19 mouse cellular contexts compared by ENCODE assay signal in the genomic region with DNA sequence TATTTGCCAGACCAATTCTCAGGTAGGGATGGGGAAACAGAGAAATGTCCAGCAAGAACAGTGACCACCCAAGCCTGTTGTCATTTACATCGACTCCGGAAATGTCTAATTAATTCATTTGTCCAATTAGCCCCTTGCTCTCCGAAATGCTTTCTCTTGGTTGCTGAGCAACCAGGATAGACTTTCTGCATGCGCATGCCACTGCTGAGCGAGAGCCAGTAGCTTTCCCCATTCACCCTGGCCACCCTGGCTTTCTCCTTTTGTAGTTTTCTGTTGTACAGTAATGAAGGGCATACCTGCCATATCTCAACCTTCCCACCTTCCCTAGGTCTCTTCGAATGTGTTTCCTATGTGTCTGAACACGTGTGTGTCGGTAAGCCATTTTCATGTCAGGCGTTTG. TPM values are rescaled to one million over a fixed set of nuclear protein-coding genes. Genes with fewer than 3 reads are reported as not detected.
A peak's percentile ranks its signal among the peaks of the same experiment; 100 is the strongest.
DNase-seq lines count a peak whose midpoint lies in the region; ATAC-seq lines count a peak whose summit lies in the region.
"Had no signal": no experiment of that assay in that cellular context is flagged by ENCODE, and none has a peak within 500 bp of the region (broad histone marks: within the 10 kb centered on the region; RNA-seq: fewer than 3 reads in every experiment).

No protein-coding gene starts in this region.

- H3K27me3 ChIP-seq in hindbrain, embryonic 14.5 days (ENCODE audit: control insufficient read depth, insufficient read depth, low read length): 0 out of 2 replicates have a peak, but pooled peaks cover 6% of the 10 kb centered on the region
- H3K27me3 ChIP-seq: kidney, embryonic 15.5 days had no signal

- H3K9ac ChIP-seq in hindbrain, embryonic 14.5 days: no peak overlapping the region
- H3K9ac ChIP-seq: kidney, embryonic 15.5 days; liver, postnatal 0 days had no signal

- H3K4me1 ChIP-seq in hindbrain, embryonic 14.5 days (replicated peaks; ENCODE audit: control insufficient read depth, insufficient read depth, low read length): peaks cover 11% of the 10 kb centered on the region
- H3K4me1 ChIP-seq: kidney, embryonic 15.5 days had no signal

- ATAC-seq in hindbrain, embryonic 14.5 days (ENCODE audit: low FRiP score): no peak
- ATAC-seq: CD4-positive, CD25-positive, alpha-beta regulatory T cell, adult 4 months; liver, postnatal 0 days had no signal

- H3K4me2 ChIP-seq in hindbrain, embryonic 14.5 days (replicated peaks): peak overlapping the region; percentile 17; the same call in 1 of the 2 replicates
- H3K4me2 ChIP-seq: kidney, embryonic 15.5 days had no signal

- no peaks in the 10 kb centered on the region for H3K9me3 ChIP-seq in hindbrain, embryonic 14.5 days (ENCODE audit: control insufficient read depth, low read length)
- H3K9me3 ChIP-seq: kidney, embryonic 15.5 days had no signal

- H3K4me3 ChIP-seq in hindbrain, embryonic 14.5 days (replicated peaks; ENCODE audit: low read length): no peak overlapping the region
- H3K4me3 ChIP-seq: heart, adult 2 months; kidney, embryonic 15.5 days had no signal

- no peaks in the 10 kb centered on the region for H3K36me3 ChIP-seq in hindbrain, embryonic 14.5 days (replicated peaks; ENCODE audit: control insufficient read depth, insufficient read depth)
- H3K36me3 ChIP-seq: kidney, embryonic 15.5 days had no signal

- DNase-seq in embryo, embryonic 10 days (ENCODE audit: low spot score): peak; percentile 8
- DNase-seq in embryo, embryonic 9.5 days (ENCODE audit: extremely low spot score): no peak
- DNase-seq in right cerebral cortex, postnatal 4 days: peak; percentile 10
- no peak for DNase-seq in right cerebral cortex, adult 2 months (ENCODE audit: low spot score in 2 of 2)
- DNase-seq in hindbrain, embryonic 14.5 days (ENCODE audit: low spot score): peak; percentile 47
- peak; percentile 79 for DNase-seq in retina, postnatal 1 day
- DNase-seq in kidney, postnatal 4 days: no peak
- no peak for DNase-seq in right cerebral cortex, adult 18-20 months
- DNase-seq: adrenal gland, adult 8-10 months; cerebellum, adult 11-12 months; gastrocnemius, postnatal 14 days; heart, adult 2 months; layer of hippocampus, postnatal 36 days; liver; liver, postnatal 0 days; thymus, adult 2 months had no signal

- WGBS in hindbrain, embryonic 14.5 days: 37% methylated on average over 9 of the region's 9 CpGs

- H3K27ac ChIP-seq in hindbrain, embryonic 14.5 days: no peak overlapping the region
- H3K27ac ChIP-seq: heart, adult 2 months; kidney, embryonic 15.5 days had no signal

RNA-seq across cellular contexts. Expression of gene Sorcs3, which starts 32.6 kb away (rescaled TPM):
- 16.9 and 20.2 TPM in 2 replicates for polyA plus RNA-seq in hindbrain, embryonic 14.5 days (2014; fragmentation: Nextera tagmentation; extraction: Ambion mirVana)
- polyA plus RNA-seq: CD4-positive, CD25-positive, alpha-beta regulatory T cell, adult 4 months; heart, adult 2 months; urinary bladder, adult 2 months had no signal

Comparison
In these comparisons a context has a peak if more than half of its experiments do, and no peak if none do; other contexts are left out.
1. DNase-seq: peak in embryo, embryonic 10 days (single experiment), right cerebral cortex, postnatal 4 days (single experiment), hindbrain, embryonic 14.5 days (single experiment) and retina, postnatal 1 day (single experiment); none in embryo, embryonic 9.5 days (single experiment), right cerebral cortex, adult 2 months (0 of 2), kidney, postnatal 4 days (0 of 2) and right cerebral cortex, adult 18-20 months (single experiment).